Mouse (Mus musculus) subcutaneous adipose tissue, adult 2 months (tissue): ENCODE measurements around the gene Tbc1d8. TPM values are rescaled to one million over a fixed set of nuclear protein-coding genes. Genes with fewer than 3 reads are reported as not detected.

Experiments used
- polyA plus RNA-seq: library from polyadenylated mRNA; depleted of rRNA; stranded (reverse); fragments of >200 nt; gene quantifications from 2 replicates; pipeline ENCODE4 v1.2.3, GENCODE M21; 2012; ENCODE audit warnings: low replicate concordance; rRNA removed

Gene Tbc1d8
- polyA plus RNA-seq, result 8.0 and 23.3 TPM in 2 replicates

DNA sequence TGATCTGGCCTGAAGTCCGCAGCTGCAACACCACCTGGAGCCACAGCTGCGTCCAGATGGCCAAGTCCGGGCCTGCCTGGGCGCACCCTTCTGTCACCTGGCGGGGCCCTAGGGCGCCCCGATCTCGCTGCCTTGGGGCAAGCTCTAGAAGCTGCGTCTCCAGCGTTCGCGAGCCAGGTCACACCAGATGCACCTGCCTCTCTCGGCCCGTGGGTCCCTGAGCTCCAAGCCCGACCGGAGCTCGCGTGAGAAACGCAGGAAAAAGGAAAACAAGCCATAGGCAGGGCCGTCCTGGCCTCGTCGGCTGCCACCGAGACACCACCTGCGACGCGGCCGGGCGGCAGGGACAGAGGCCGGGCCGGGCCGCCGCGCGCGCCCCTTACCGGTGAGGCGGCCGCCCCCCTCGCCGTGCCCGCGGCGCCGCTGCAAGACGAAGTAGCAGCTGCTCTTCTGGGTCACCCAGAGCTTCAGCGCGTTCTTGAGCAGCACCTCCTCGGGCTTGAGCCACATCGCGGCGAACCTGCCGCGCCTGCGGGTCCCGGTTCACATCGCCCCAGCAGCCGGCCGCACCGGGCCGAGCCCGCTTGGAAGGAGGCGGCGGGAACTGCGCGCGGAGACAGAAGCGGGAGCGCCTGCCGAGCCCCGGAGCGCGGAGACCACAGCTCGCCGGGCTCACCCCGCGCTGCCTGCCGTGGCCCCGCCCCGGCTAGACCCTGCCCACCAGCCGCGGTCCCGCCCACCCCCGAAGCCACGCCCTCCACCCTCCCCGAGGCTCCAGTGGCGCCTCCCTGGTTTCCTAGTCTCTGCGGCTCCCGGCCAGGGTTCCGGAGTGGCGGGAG lies at the start of gene Tbc1d8:
Gene Tbc1d8, minus strand, starts transcription at position 699 of the 839 bp plus-strand sequence.

DNA sequence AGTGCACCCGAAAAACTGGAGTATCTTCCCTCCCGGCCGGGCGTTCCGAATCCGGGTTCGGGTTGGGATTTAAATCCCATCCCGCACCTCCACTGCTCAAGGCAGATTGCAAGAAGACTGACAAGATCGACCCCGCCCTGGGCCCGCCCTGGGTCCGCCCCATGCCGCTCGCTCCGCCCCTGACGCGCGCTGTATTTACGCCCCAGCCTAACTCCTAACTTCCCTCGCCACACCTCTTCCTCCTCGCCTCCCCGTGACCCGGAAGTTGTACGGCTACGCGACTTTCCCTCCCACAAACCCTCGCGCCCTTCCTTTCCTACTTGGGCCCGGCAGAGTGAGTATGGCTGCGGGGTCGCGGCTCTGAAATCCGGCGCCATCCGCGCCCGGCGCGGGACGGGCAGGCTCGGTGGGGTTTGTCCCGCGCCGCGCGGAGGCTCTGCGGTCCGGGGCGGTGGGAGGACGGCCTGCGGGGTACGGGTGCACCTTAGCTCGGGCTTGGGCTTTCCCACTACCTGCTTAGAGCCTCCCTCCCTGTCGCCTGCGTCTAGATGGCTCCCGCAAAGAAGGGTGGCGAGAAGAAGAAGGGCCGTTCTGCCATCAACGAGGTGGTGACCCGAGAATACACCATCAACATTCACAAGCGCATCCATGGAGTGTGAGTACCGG lies 110.8 kb downstream of the Tbc1d8 start, which contains the start of gene Rpl31:
Gene Rpl31, plus strand, starts transcription at position 242 of the 666 bp plus-strand sequence.

Other genes starting within 250 kb of the Tbc1d8 start
- gene Rpl31, start 110.9 kb downstream of the Tbc1d8 start, polyA plus RNA-seq, result 221 and 429 TPM in 2 replicates
- 10.7 and 22.8 TPM in 2 replicates for gene Cnot11, start 56.2 kb upstream of the Tbc1d8 start, polyA plus RNA-seq
- 16.1 and 27.6 TPM in 2 replicates for gene Rnf149, start 98.7 kb upstream of the Tbc1d8 start, polyA plus RNA-seq
- gene Creg2, start 172.7 kb upstream of the Tbc1d8 start, polyA plus RNA-seq, result 0.03 and 0.41 TPM in 2 replicates
- gene Rfx8, start 242.2 kb upstream of the Tbc1d8 start, polyA plus RNA-seq, result 0.09 and 0.64 TPM in 2 replicates